Mouse (Mus musculus) stomach, embryonic 15.5 days (tissue): ENCODE data around the gene Zhx3. TPM values are rescaled to one million over a fixed set of nuclear protein-coding genes. Genes with fewer than 3 reads are reported as not detected.

Source experiments
- ATAC-seq: fragments of 200-750 bp; cut with Nextera tagmentation; 2 replicates; pipeline ENCODE4 v1.8.0; 2017; ENCODE audit warnings: low read depth, moderate number of reproducible peaks, moderate TSS enrichment; ENCODE audit not compliant: insufficient read depth, low FRiP score
- H3K27ac ChIP-seq: fragments of 300-500 bp; sonication (generic); 2 replicates; pipeline ENCODE4 v1.5.1; 2015; ENCODE audit warnings: mild to moderate bottlenecking, inconsistent platforms
- H3K27me3 ChIP-seq: fragments of 300-500 bp; sonication (generic); replicated peaks from 2 replicates; pipeline ENCODE4 v1.6.1; 2015; ENCODE audit warnings: inconsistent platforms
- H3K36me3 ChIP-seq: fragments of 300-500 bp; sonication (generic); 2 replicates; pipeline ENCODE4 v1.6.1; 2015; ENCODE audit warnings: inconsistent platforms
- H3K4me1 ChIP-seq: fragments of 300-500 bp; sonication (generic); 2 replicates; pipeline ENCODE4 v1.6.1; 2015; ENCODE audit warnings: inconsistent platforms
- H3K4me2 ChIP-seq: fragments of 300-500 bp; sonication (generic); 2 replicates; pipeline ENCODE4 v1.6.1; 2015; ENCODE audit warnings: mild to moderate bottlenecking, inconsistent platforms
- H3K4me3 ChIP-seq: fragments of 300-500 bp; sonication (generic); replicated peaks from 2 replicates; pipeline ENCODE4 v1.5.1; 2015; ENCODE audit warnings: inconsistent platforms
- H3K9ac ChIP-seq: fragments of 300-500 bp; sonication (generic); 2 replicates; pipeline ENCODE4 v1.6.1; 2015; ENCODE audit warnings: inconsistent platforms
- H3K9me3 ChIP-seq: fragments of 300-500 bp; sonication (generic); 2 replicates; pipeline ENCODE4 v1.6.1; 2016; ENCODE audit warnings: inconsistent platforms
- WGBS: fragments of 180-500 bp; shearing (Covaris S2); methylation state at CpG from one replicate; pipeline ENCODE4 v1.1.7; 2015; 5-methylcytosine and 5-hydroxymethylcytosine counted together
- polyA plus RNA-seq: library from polyadenylated mRNA; unstranded; fragments of >200 nt; fragmentation: Nextera tagmentation; extraction: Ambion mirVana; gene quantifications from 2 replicates; pipeline ENCODE4 v1.2.1, GENCODE M21; 2015

The Zhx3 gene
- 8.9 and 10.8 TPM in 2 replicates for polyA plus RNA-seq

DNA sequence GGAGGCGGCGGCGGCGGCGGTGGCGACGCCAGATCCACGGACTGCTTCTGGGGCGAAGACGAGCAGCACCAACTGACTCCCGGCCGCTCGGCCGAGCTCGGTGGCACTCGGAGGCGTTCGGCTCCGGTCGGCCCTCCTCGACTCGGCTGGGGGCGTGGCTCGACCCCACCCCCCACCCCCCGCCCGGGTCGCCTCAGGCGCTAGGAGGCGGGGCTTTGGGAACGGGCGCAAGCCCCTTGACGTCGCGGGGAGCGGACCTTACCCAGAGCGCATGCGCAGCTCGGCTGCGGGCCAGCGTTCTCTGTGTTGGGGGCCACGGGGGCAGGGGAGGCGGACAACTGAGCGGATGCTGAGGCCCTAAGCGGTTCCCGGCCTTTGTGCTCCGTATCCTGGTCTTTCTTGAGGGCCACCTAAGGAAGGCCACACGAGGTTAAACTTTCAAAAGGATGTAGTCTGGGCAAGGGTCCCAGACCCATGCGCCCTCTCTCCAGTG is at the start of gene Zhx3:
Zhx3 (minus strand) TSS at position 109 of the 493 bp plus-strand sequence.
- Histone ChIP-seq H3K36me3 (no peaks in the 10 kb centered on the region), H3K9ac (peak within 1 kb of the TSS; percentile 96), H3K27me3 (no peaks in the 10 kb centered on the region), H3K4me1 (0 out of 2 replicates have a peak, but pooled peaks cover 3% of the 10 kb centered on the region), H3K4me3 (peak within 1 kb of the TSS; percentile 98), H3K9me3 (no peaks in the 10 kb centered on the region), H3K27ac (peak within 1 kb of the TSS; percentile 99), H3K4me2 (peak within 1 kb of the TSS; percentile 78)
- peak; percentile 97 for ATAC-seq
- WGBS = under 1% methylated on average over 44 of the region's 48 CpGs

DNA sequence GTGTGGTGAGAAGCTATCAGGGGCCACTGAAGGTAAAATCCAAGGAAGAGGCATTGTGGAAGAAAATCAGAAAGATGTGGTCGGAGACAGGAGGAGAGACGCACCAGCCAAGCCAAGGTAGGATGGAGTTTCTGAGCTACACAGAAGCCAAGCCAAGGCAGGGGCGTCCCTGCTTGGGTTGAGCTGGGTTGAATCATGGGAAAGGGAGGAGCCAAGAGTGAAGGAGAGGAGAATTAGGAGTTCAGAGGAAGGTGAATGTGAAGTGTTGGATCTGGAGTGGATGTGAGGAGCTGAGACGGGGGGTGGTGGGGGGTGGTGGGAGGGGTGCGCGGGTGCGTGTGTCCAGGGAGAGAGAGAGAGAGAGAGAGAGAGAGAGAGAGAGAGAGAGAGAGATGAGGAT is 48.5 kb upstream of the Zhx3 start:
- WGBS = 37% methylated on average over 3 of the region's 7 CpGs
- Histone ChIP-seq H3K27me3 (no peaks in the 10 kb centered on the region), H3K4me3 (no peak overlapping the region), H3K4me1 (no peaks in the 10 kb centered on the region), H3K9ac (no peak overlapping the region), H3K27ac (no peak overlapping the region), H3K36me3 (no peaks in the 10 kb centered on the region), H3K4me2 (no peak overlapping the region), H3K9me3 (no peaks in the 10 kb centered on the region)
- ATAC-seq = no peak; the same call in 1 of the 2 replicates

DNA sequence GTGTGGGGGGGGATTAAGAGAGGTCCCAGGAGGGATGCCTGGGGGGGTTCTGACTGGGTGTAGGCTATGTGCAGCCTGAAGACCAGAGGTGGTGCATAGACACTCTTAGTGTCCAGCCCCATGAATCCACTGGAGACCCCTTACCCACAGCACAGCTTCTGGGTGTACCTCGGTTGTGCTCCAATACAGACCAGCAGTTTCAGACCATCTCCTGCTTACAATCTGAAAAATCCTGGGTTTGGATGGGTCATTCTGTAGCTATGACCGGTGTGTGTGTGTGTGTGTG is 46.1 kb upstream of the Zhx3 start:
- no peak for ATAC-seq
- Histone ChIP-seq H3K27ac (no peak overlapping the region), H3K4me1 (no peaks in the 10 kb centered on the region), H3K9me3 (no peaks in the 10 kb centered on the region), H3K9ac (no peak overlapping the region), H3K4me2 (no peak overlapping the region), H3K4me3 (no peak overlapping the region), H3K36me3 (no peaks in the 10 kb centered on the region), H3K27me3 (no peaks in the 10 kb centered on the region)
- WGBS = 80% methylated on average over 2 of the region's 2 CpGs

DNA sequence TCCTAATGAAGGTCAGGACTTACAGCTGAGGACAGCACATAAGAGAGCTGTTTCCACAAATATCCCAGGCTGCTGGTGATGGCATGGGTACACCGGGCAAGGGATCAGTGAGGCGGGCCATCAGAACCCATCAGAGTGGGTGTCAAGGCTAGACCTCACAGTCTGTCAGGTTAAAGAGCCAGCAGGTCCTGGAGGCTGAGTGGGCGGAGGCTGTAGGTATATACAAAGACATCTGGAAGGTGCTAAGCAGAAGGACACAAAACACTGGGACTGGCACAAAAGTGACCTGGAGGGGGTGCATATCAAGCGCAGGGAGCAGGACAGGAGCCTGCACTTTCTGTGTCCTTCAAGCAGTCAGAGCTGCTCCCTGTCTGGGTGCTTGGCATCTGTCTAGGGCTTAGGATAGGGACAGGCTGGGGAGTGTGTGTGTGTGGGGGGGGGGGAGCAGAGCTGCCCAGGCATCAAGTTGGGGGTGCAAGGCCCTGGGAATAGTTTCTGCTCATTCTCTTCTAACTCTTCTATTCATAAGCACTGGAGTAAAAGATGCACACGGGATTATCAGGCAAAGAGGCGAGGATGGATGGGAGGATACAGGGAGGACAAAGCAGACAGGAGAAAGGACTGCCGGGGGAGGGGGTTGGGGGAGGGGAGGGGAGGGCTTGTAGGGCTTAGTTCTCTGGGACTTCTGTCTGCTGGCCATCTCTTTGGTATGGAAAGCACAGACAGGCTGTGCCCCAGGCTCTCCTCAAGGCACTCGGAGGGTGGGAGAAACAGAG is 45.5 kb upstream of the Zhx3 start:
- Histone ChIP-seq H3K27ac (no peak overlapping the region), H3K4me3 (no peak overlapping the region), H3K9ac (no peak overlapping the region), H3K4me1 (no peaks in the 10 kb centered on the region), H3K27me3 (peaks cover under 1% of the 10 kb centered on the region; the same call in 1 of the 2 replicates), H3K9me3 (no peaks in the 10 kb centered on the region), H3K4me2 (no peak overlapping the region), H3K36me3 (no peaks in the 10 kb centered on the region)
- no peak for ATAC-seq
- WGBS = 61% methylated on average over 8 of the region's 8 CpGs

- H3K9me3 ChIP-seq = no peaks in the 10 kb centered on the region
- 91% methylated on average over 3 of the region's 3 CpGs for WGBS
- H3K4me1 ChIP-seq = no peaks in the 10 kb centered on the region
- H3K27me3 ChIP-seq = peaks cover 10% of the 10 kb centered on the region; the same call in 1 of the 2 replicates
- no peaks in the 10 kb centered on the region for H3K36me3 ChIP-seq
- no peak overlapping the region for H3K27ac ChIP-seq
- H3K9ac ChIP-seq = no peak overlapping the region
- ATAC-seq = no peak
- no peak overlapping the region for H3K4me2 ChIP-seq
- no peak overlapping the region for H3K4me3 ChIP-seq
Measured at GRCm38 (mm10) chr2:160917313-160917712, 44.5 kb upstream of the Zhx3 start.

GRCm38 (mm10) chr2:160916714-160917113 is 43.9 kb upstream of the Zhx3 start:
- H3K9ac ChIP-seq = no peak overlapping the region
- no peaks in the 10 kb centered on the region for H3K36me3 ChIP-seq
- H3K9me3 ChIP-seq = no peaks in the 10 kb centered on the region
- H3K4me1 ChIP-seq = peaks cover 2% of the 10 kb centered on the region; the same call in 1 of the 2 replicates
- no peak overlapping the region for H3K4me2 ChIP-seq
- no peak for ATAC-seq
- H3K4me3 ChIP-seq = no peak overlapping the region
- peaks cover 16% of the 10 kb centered on the region; the same call in 1 of the 2 replicates for H3K27me3 ChIP-seq
- WGBS = 83% methylated on average over 8 of the region's 8 CpGs
- peak overlapping the region; percentile 52; the same call in 1 of the 2 replicates for H3K27ac ChIP-seq

GRCm38 (mm10) chr2:160915821-160916610 is 43.2 kb upstream of the Zhx3 start:
- H3K4me2 ChIP-seq = no peak overlapping the region
- H3K27me3 ChIP-seq = peaks cover 23% of the 10 kb centered on the region; the same call in 1 of the 2 replicates
- no peak overlapping the region for H3K4me3 ChIP-seq
- H3K36me3 ChIP-seq = no peaks in the 10 kb centered on the region
- WGBS = 54% methylated on average over 13 of the region's 13 CpGs
- peaks cover 9% of the 10 kb centered on the region; the same call in 1 of the 2 replicates for H3K4me1 ChIP-seq
- H3K9me3 ChIP-seq = no peaks in the 10 kb centered on the region
- H3K9ac ChIP-seq = no peak overlapping the region
- peak; percentile 11; the same call in 1 of the 2 replicates for ATAC-seq
- H3K27ac ChIP-seq = peak overlapping the region; percentile 52; the same call in 1 of the 2 replicates

DNA sequence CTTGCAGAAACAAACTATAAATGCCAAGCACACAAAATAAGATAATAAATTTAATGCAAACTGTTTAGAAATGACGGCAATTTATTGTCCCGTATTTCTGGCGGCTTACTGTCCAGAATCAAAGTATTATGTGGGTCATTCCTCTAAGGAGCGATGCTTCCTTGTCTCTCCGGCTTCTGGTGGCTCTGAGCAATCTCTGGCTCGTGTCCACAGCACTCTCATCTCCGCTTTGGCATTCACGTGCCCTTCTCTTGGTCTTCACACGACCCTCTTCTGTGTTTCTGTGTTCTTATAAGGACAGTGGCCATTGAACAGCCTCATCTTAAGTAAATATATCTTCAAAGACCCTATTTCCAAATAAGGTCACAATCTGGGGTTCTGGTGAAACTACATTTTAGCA is 41.9 kb upstream of the Zhx3 start:
- Histone ChIP-seq H3K9ac (no peak overlapping the region), H3K36me3 (no peaks in the 10 kb centered on the region), H3K9me3 (no peaks in the 10 kb centered on the region), H3K4me3 (no peak overlapping the region), H3K4me2 (no peak overlapping the region), H3K4me1 (peaks cover 10% of the 10 kb centered on the region; the same call in 1 of the 2 replicates), H3K27ac (peak overlapping the region; percentile 52; the same call in 1 of the 2 replicates), H3K27me3 (peaks cover 34% of the 10 kb centered on the region; the same call in 1 of the 2 replicates)
- ATAC-seq = no peak
- WGBS = 64% methylated on average over 9 of the region's 9 CpGs

DNA sequence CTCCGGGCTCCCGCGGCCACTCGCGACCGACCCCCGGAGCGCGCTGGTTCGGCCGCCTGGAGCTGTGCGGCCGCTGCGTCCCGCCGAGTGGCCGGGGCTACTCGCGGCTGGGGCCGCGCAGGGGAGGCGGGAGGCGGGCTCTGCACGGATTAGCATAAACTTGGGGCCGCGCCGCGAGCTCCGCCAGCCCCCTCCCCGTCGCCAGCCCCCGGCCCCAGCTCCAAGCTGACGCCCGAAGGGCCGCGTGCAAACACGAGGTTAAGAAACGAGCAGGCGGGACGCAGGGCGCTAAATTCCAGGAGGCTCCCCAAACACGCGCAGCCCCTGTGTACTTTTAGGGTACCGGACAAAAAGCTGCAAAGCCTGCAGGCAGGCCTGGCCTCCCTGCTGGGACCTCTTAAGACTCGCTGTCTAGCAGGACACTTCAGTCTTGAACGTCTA is 39.5 kb upstream of the Zhx3 start, which contains the start of gene Emilin3:
Emilin3 (minus strand) TSS at position 98 of the 441 bp plus-strand sequence.
- H3K4me1 ChIP-seq = peaks cover 10% of the 10 kb centered on the region; the same call in 1 of the 2 replicates
- peak within 1 kb of the TSS; percentile 55 for H3K4me3 ChIP-seq
- no peaks in the 10 kb centered on the region for H3K9me3 ChIP-seq
- peak within 1 kb of the TSS; percentile 44; the same call in 1 of the 2 replicates for H3K27ac ChIP-seq
- H3K9ac ChIP-seq = peak within 1 kb of the TSS; percentile 29; the same call in 1 of the 2 replicates
- 0 out of 2 replicates have a peak, but pooled peaks cover 5% of the 10 kb centered on the region for H3K36me3 ChIP-seq
- 1% methylated on average over 46 of the region's 46 CpGs for WGBS
- H3K27me3 ChIP-seq = peaks cover 34% of the 10 kb centered on the region; the same call in 1 of the 2 replicates
- H3K4me2 ChIP-seq = peak within 1 kb of the TSS; percentile 84
- peak; percentile 54; the same call in 1 of the 2 replicates for ATAC-seq

GRCm38 (mm10) chr2:160911558-160912201 is 38.9 kb upstream of the Zhx3 start:
- under 1% methylated on average over 62 of the region's 64 CpGs for WGBS
- H3K27me3 ChIP-seq = peaks cover 34% of the 10 kb centered on the region; the same call in 1 of the 2 replicates
- peaks cover 10% of the 10 kb centered on the region; the same call in 1 of the 2 replicates for H3K4me1 ChIP-seq
- H3K4me3 ChIP-seq = peak overlapping the region; percentile 55
- no peaks in the 10 kb centered on the region for H3K9me3 ChIP-seq
- ATAC-seq = peak; percentile 17; the same call in 1 of the 2 replicates
- H3K4me2 ChIP-seq = peak overlapping the region; percentile 84
- H3K9ac ChIP-seq = peak overlapping the region; percentile 29; the same call in 1 of the 2 replicates
- H3K36me3 ChIP-seq = 0 out of 2 replicates have a peak, but pooled peaks cover 5% of the 10 kb centered on the region
- H3K27ac ChIP-seq = peak overlapping the region; percentile 44; the same call in 1 of the 2 replicates

DNA sequence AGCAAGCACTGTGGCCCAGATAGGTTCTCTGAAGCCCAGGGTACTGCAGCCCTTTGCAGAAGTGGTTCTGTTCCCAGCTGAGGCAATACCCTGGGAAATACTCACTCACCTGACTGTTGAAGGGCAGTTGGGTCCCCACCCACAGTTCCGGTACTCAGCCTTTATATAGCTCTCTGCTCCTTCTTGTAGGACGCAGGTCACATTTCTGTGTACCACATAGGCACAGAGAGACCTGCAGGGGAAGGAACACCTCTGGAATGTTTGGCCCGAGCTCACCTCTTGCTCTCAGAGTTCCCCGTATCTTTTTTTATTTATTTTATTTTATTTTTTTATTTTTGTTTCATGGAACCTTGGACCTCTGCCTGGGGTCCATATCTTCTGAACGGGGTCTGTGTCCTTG is 37.8 kb upstream of the Zhx3 start:
- ATAC-seq = no peak
- Histone ChIP-seq H3K4me1 (peaks cover 10% of the 10 kb centered on the region; the same call in 1 of the 2 replicates), H3K4me3 (no peak overlapping the region; the same call in 1 of the 2 replicates), H3K27ac (no peak overlapping the region), H3K9ac (no peak overlapping the region), H3K9me3 (no peaks in the 10 kb centered on the region), H3K4me2 (peak overlapping the region; percentile 84), H3K27me3 (peaks cover 34% of the 10 kb centered on the region; the same call in 1 of the 2 replicates), H3K36me3 (0 out of 2 replicates have a peak, but pooled peaks cover 5% of the 10 kb centered on the region)
- WGBS = 81% methylated on average over 5 of the region's 5 CpGs
